Mouse (Mus musculus): Measurements from ENCODE around the gene Arhgdib. TPM values are rescaled to one million over a fixed set of nuclear protein-coding genes. Genes with fewer than 3 reads are reported as not detected.

Arhgdib gene
- polyA plus RNA-seq, 1 experiment: 3.0 TPM

DNA sequence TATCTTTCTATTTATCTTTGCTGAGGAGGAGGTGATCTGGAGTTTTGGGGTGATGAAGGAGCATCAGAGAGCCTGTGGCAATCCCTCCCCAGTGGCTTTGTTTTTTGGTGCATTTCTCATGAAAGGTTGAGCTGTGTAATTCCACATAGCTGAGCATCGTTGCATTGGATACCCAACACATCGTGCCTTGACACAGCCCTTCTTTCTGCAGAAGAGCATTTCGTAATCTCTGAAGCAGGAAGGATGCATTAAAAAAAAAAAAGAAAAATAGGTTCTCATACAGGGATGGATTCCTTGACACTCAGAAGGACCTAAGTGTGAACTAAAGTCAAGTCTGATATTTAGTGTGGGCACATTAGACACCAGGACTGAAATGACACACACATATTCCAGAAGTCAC, 13.5 kb upstream of the Arhgdib start:
- peaks cover 3% of the 10 kb centered on the region for H3K4me1 ChIP-seq (ENCODE audit: control insufficient read depth, insufficient read depth, low read length)
- H3K36me3 ChIP-seq (ENCODE audit: control insufficient read depth, insufficient read depth, low read length, poor library complexity, severe bottlenecking): no peaks in the 10 kb centered on the region
- H3K9ac ChIP-seq (ENCODE audit: low read depth, poor library complexity, severe bottlenecking): no peak overlapping the region
- no peaks in the 10 kb centered on the region for H3K9me3 ChIP-seq (replicated peaks; ENCODE audit: control insufficient read depth, insufficient read depth, low read length, poor library complexity, severe bottlenecking)
- H3K27me3 ChIP-seq (ENCODE audit: control insufficient read depth, insufficient read depth, low read length, poor library complexity, severe bottlenecking): no peaks in the 10 kb centered on the region
- no peak overlapping the region for H3K4me3 ChIP-seq (ENCODE audit: low read depth, low read length)
- no peak overlapping the region for H3K27ac ChIP-seq (ENCODE audit: insufficient read depth, low read length)
- TF ChIP-seq CTCF (IDR thresholded peaks at IDR 0.05; ENCODE audit: low read depth, low read length) (no peak), EP300 (IDR thresholded peaks at IDR 0.05; ENCODE audit: insufficient read depth, low read depth, low read length) (no peak), POLR2A (IDR thresholded peaks at IDR 0.05; ENCODE audit: insufficient read depth, low read length) (no peak)

DNA sequence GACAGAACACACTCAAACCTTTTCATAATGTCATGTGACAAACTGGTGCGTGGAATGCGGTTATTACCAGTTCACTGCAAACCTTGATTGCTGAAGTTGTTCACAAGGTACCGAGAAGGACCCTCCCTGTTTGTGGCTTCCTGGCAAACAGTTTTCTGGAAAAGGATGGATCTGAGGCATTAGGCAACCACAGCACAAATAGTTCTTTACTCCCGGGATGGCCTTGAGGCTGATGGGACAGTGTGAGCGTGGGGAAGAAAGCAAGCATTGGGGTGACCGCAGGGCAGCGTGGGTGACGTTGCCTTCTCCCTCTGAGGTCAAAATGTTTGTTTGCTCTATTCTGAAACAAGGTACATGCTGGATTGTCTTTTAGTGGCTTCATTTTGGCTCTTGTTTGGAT, 13.0 kb upstream of the Arhgdib start:
- TF ChIP-seq CTCF (IDR thresholded peaks at IDR 0.05; ENCODE audit: low read depth, low read length) (no peak), POLR2A (IDR thresholded peaks at IDR 0.05; ENCODE audit: insufficient read depth, low read length) (no peak), EP300 (IDR thresholded peaks at IDR 0.05; ENCODE audit: insufficient read depth, low read depth, low read length) (no peak)
- peaks cover 3% of the 10 kb centered on the region for H3K4me1 ChIP-seq (ENCODE audit: control insufficient read depth, insufficient read depth, low read length)
- no peaks in the 10 kb centered on the region for H3K9me3 ChIP-seq (replicated peaks; ENCODE audit: control insufficient read depth, insufficient read depth, low read length, poor library complexity, severe bottlenecking)
- H3K27me3 ChIP-seq (ENCODE audit: control insufficient read depth, insufficient read depth, low read length, poor library complexity, severe bottlenecking): no peaks in the 10 kb centered on the region
- no peak overlapping the region for H3K27ac ChIP-seq (ENCODE audit: insufficient read depth, low read length)
- H3K9ac ChIP-seq (ENCODE audit: low read depth, poor library complexity, severe bottlenecking): no peak overlapping the region
- H3K36me3 ChIP-seq (ENCODE audit: control insufficient read depth, insufficient read depth, low read length, poor library complexity, severe bottlenecking): no peaks in the 10 kb centered on the region
- no peak overlapping the region for H3K4me3 ChIP-seq (ENCODE audit: low read depth, low read length)

DNA sequence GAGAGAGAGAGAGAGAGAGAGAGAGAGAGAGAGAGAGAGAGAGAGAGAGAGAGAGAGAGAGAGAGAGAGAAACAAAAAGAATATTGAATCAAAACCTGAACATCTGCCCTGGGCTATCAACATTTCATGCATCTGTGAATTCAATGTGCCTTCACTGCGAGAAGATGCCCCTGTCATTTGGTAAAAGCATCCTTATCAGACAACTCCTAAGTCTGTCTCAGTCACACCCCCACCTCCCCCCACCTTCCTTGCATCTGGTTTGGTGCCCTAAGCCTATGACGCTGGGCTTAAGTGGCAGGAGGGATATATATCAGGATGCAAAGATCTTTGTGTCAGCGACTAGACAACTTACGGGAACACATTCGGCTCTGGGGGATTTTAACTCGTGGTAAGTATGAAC, 12.5 kb upstream of the Arhgdib start:
- Histone ChIP-seq H3K4me3 (ENCODE audit: low read depth, low read length) (no peak overlapping the region), H3K36me3 (ENCODE audit: control insufficient read depth, insufficient read depth, low read length, poor library complexity, severe bottlenecking) (no peaks in the 10 kb centered on the region), H3K4me1 (ENCODE audit: control insufficient read depth, insufficient read depth, low read length) (peaks cover 3% of the 10 kb centered on the region), H3K9me3 (replicated peaks; ENCODE audit: control insufficient read depth, insufficient read depth, low read length, poor library complexity, severe bottlenecking) (no peaks in the 10 kb centered on the region), H3K27me3 (ENCODE audit: control insufficient read depth, insufficient read depth, low read length, poor library complexity, severe bottlenecking) (no peaks in the 10 kb centered on the region), H3K9ac (ENCODE audit: low read depth, poor library complexity, severe bottlenecking) (no peak overlapping the region), H3K27ac (ENCODE audit: insufficient read depth, low read length) (no peak overlapping the region)
- TF ChIP-seq POLR2A (IDR thresholded peaks at IDR 0.05; ENCODE audit: insufficient read depth, low read length): no peak

DNA sequence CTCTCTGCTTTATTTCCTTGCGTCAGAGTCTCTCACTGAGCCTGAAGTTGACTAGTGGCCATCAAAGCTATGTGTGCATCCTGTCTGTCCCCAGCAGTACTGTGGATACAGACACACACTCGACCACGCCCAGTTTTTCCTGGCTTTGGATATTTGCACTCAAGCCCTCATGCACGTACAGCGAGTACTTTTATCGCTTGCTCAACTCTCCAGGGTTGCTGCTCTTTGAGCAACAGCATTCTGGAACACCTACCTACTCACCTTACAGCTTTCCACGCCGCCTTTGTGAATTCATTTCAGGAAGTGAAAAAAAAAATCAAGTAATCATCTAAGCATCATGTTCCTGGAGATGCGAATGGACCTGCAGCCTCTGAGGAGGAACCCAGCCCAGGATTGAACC, 11.2 kb upstream of the Arhgdib start:
- Histone ChIP-seq H3K36me3 (ENCODE audit: control insufficient read depth, insufficient read depth, low read length, poor library complexity, severe bottlenecking) (no peaks in the 10 kb centered on the region), H3K27ac (ENCODE audit: insufficient read depth, low read length) (no peak overlapping the region), H3K27me3 (ENCODE audit: control insufficient read depth, insufficient read depth, low read length, poor library complexity, severe bottlenecking) (no peaks in the 10 kb centered on the region), H3K9ac (ENCODE audit: low read depth, poor library complexity, severe bottlenecking) (no peak overlapping the region), H3K4me3 (ENCODE audit: low read depth, low read length) (no peak overlapping the region), H3K9me3 (replicated peaks; ENCODE audit: control insufficient read depth, insufficient read depth, low read length, poor library complexity, severe bottlenecking) (no peaks in the 10 kb centered on the region), H3K4me1 (ENCODE audit: control insufficient read depth, insufficient read depth, low read length) (peaks cover 3% of the 10 kb centered on the region)
- no peak for TF ChIP-seq EP300 (IDR thresholded peaks at IDR 0.05; ENCODE audit: insufficient read depth, low read depth, low read length)
- TF ChIP-seq CTCF (IDR thresholded peaks at IDR 0.05; ENCODE audit: low read depth, low read length): no peak
- TF ChIP-seq POLR2A (IDR thresholded peaks at IDR 0.05; ENCODE audit: insufficient read depth, low read length): no peak

DNA sequence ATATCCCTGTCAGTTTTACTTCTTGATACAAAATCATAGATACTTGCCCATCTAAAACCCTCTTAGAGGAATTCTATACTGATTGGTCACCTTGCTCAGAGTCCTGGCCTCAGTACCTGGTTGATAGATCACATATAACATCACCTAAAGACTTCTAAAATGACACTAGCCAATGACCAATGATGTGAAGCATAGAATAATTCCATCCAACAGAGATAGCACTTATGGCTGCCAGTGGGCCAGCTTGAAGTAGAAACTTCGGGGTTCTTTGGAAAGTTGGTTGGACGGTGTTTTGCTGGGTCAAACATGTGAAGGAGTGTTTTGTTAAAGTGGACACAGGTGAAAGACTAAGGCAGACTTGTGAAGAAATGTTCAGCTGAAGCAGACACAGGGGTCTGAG, 8.5 kb upstream of the Arhgdib start:
- no peak overlapping the region for H3K9ac ChIP-seq (ENCODE audit: low read depth, poor library complexity, severe bottlenecking)
- no peak overlapping the region for H3K27ac ChIP-seq (ENCODE audit: insufficient read depth, low read length)
- H3K9me3 ChIP-seq (replicated peaks; ENCODE audit: control insufficient read depth, insufficient read depth, low read length, poor library complexity, severe bottlenecking): no peaks in the 10 kb centered on the region
- H3K4me3 ChIP-seq (ENCODE audit: low read depth, low read length): no peak overlapping the region
- H3K4me1 ChIP-seq (ENCODE audit: control insufficient read depth, insufficient read depth, low read length): no peaks in the 10 kb centered on the region
- H3K36me3 ChIP-seq (ENCODE audit: control insufficient read depth, insufficient read depth, low read length, poor library complexity, severe bottlenecking): no peaks in the 10 kb centered on the region
- TF ChIP-seq EP300 (IDR thresholded peaks at IDR 0.05; ENCODE audit: insufficient read depth, low read depth, low read length): no peak
- TF ChIP-seq CTCF (IDR thresholded peaks at IDR 0.05; ENCODE audit: low read depth, low read length): no peak
- TF ChIP-seq POLR2A (IDR thresholded peaks at IDR 0.05; ENCODE audit: insufficient read depth, low read length): no peak
- H3K27me3 ChIP-seq (ENCODE audit: control insufficient read depth, insufficient read depth, low read length, poor library complexity, severe bottlenecking): no peaks in the 10 kb centered on the region

DNA sequence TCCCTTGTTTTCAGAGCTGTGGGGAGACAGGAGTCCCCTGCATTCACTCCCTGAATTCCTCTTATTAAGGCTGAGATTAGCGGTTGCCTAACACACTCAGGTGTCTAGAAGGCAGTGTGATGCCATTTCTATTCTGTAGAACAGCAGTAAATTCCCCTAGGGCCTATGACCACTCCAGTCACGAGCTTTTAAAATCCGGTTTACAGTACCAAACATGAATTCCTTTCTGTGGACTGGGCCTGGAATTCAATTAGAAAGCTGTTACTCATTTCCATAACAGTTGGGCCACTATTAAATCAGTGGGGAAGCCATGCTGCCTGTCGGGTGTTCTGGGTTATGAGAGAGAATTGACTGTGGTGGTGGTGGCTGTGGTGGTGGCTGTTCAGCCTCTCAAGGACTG, 6.0 kb upstream of the Arhgdib start:
- no peak overlapping the region for H3K4me3 ChIP-seq (ENCODE audit: low read depth, low read length)
- no peaks in the 10 kb centered on the region for H3K36me3 ChIP-seq (ENCODE audit: control insufficient read depth, insufficient read depth, low read length, poor library complexity, severe bottlenecking)
- no peaks in the 10 kb centered on the region for H3K9me3 ChIP-seq (replicated peaks; ENCODE audit: control insufficient read depth, insufficient read depth, low read length, poor library complexity, severe bottlenecking)
- no peak for TF ChIP-seq POLR2A (IDR thresholded peaks at IDR 0.05; ENCODE audit: insufficient read depth, low read length)
- TF ChIP-seq CTCF (IDR thresholded peaks at IDR 0.05; ENCODE audit: low read depth, low read length): no peak
- TF ChIP-seq EP300 (IDR thresholded peaks at IDR 0.05; ENCODE audit: insufficient read depth, low read depth, low read length): no peak
- no peak overlapping the region for H3K9ac ChIP-seq (ENCODE audit: low read depth, poor library complexity, severe bottlenecking)
- no peak overlapping the region for H3K27ac ChIP-seq (ENCODE audit: insufficient read depth, low read length)
- no peaks in the 10 kb centered on the region for H3K27me3 ChIP-seq (ENCODE audit: control insufficient read depth, insufficient read depth, low read length, poor library complexity, severe bottlenecking)
- H3K4me1 ChIP-seq (ENCODE audit: control insufficient read depth, insufficient read depth, low read length): no peaks in the 10 kb centered on the region
